Mouse (Mus musculus) stomach, postnatal 0 days (tissue): ENCODE data around the gene Gbp8. TPM values are rescaled to one million over a fixed set of nuclear protein-coding genes. Genes with fewer than 3 reads are reported as not detected.

Experiments used
- ATAC-seq: fragments of 200-750 bp; cut with Nextera tagmentation; 2 replicates; pipeline ENCODE4 v1.8.0; 2017; ENCODE audit not compliant: low FRiP score, low TSS enrichment
- DNase-seq: peaks from one replicate; pipeline ENCODE4 v3.0.0-alpha.2; 2016; ENCODE audit warnings: low spot score
- H3K27ac ChIP-seq: fragments of 300-500 bp; sonication (generic); replicated peaks from 2 replicates; pipeline ENCODE4 v1.5.1; 2014; ENCODE audit warnings: mild to moderate bottlenecking, control low read depth
- H3K27me3 ChIP-seq: fragments of 300-500 bp; sonication (generic); 2 replicates; pipeline ENCODE4 v1.6.1; 2014; ENCODE audit warnings: low read length; ENCODE audit not compliant: control insufficient read depth, insufficient read depth
- H3K36me3 ChIP-seq: fragments of 300-500 bp; sonication (generic); 2 replicates; pipeline ENCODE4 v1.6.1; 2014; ENCODE audit warnings: low read length, mixed read lengths; ENCODE audit not compliant: control insufficient read depth, insufficient read depth
- H3K4me1 ChIP-seq: fragments of 300-500 bp; sonication (generic); replicated peaks from 2 replicates; pipeline ENCODE4 v1.6.1; 2014; ENCODE audit warnings: antibody characterized with exemption; ENCODE audit not compliant: control insufficient read depth, insufficient read depth
- H3K4me2 ChIP-seq: fragments of 300-500 bp; sonication (generic); replicated peaks from 2 replicates; pipeline ENCODE4 v1.6.1; 2014; ENCODE audit warnings: low read depth, mild to moderate bottlenecking, control low read depth, moderate library complexity
- H3K4me3 ChIP-seq: fragments of 300-500 bp; sonication (generic); 2 replicates; pipeline ENCODE4 v1.5.1; 2014; ENCODE audit warnings: low read depth, low read length, control low read depth
- H3K9ac ChIP-seq: fragments of 300-500 bp; sonication (generic); 2 replicates; pipeline ENCODE4 v1.6.1; 2014; ENCODE audit warnings: mild to moderate bottlenecking, low read length, control low read depth, mixed read lengths
- H3K9me3 ChIP-seq: fragments of 300-500 bp; sonication (generic); 2 replicates; pipeline ENCODE4 v1.6.1; 2016; ENCODE audit warnings: low read length; ENCODE audit not compliant: control insufficient read depth
- CTCF ChIP-seq: IDR thresholded peaks from 2 replicates; pipeline ENCODE4 v1.5.1; 2016; ENCODE audit warnings: antibody characterized with exemption, low read depth, mild to moderate bottlenecking, moderate library complexity
- EP300 ChIP-seq: optimal IDR thresholded peaks from 2 replicates; pipeline ENCODE3; 2016; ENCODE audit warnings: antibody characterized with exemption
- WGBS: fragments of 180-500 bp; shearing (Covaris S2); extraction: QIAGEN DNeasy Blood & Tissue Kit; methylation state at CpG from one replicate; pipeline ENCODE4 v1.1.7; 2014; 5-methylcytosine and 5-hydroxymethylcytosine counted together
- polyA plus RNA-seq: library from polyadenylated mRNA; unstranded; fragments of >200 nt; fragmentation: Nextera tagmentation; extraction: Ambion mirVana; gene quantifications from 2 replicates; pipeline ENCODE4 v1.2.1, GENCODE M21; 2015

Gbp8 gene
- polyA plus RNA-seq, 1 experiment from 2014 or later, result 0.75 TPM

DNA sequence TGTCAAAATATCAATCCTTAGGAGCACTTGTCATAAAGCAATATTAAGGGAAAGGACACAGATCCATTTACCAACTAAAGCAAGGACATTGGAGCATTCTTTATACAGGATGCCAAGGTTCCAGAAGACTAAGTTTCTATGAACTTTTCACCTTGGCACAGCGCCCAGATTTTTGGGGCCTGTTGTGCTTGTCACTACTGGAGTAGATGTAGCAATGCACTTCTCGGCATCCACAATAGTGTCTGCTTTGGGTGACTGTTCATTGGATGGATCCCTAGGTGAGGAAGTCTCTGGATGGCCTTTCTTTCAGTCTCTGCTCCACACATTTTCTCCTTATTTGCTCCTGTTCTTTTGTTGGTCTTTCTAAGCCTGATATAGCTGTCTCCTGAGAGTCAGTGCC, 107.0 kb downstream of the Gbp8 start:
- ATAC-seq (no peak), DNase-seq (no peak)
- WGBS, result 77% methylated on average over 2 of the region's 2 CpGs

GRCm38 (mm10) chr5:105012551-105012950, 126.8 kb downstream of the Gbp8 start:
- Histone ChIP-seq H3K27me3 (no peaks in the 10 kb centered on the region), H3K4me1 (no peaks in the 10 kb centered on the region), H3K9ac (no peak overlapping the region), H3K4me2 (no peak overlapping the region), H3K27ac (no peak overlapping the region), H3K9me3 (no peaks in the 10 kb centered on the region), H3K36me3 (no peaks in the 10 kb centered on the region), H3K4me3 (no peak overlapping the region)
- TF ChIP-seq EP300 (no peak), CTCF (no peak)
- ATAC-seq, result no peak
- DNase-seq, result no peak
- WGBS, result 74% methylated on average over 1 of the region's 1 CpGs

More for the DNA sequence above, 107.0 kb downstream of the Gbp8 start:
- no peak overlapping the region for H3K4me3 ChIP-seq
- H3K4me2 ChIP-seq, result no peak overlapping the region
- TF ChIP-seq CTCF (no peak), EP300 (no peak)
- no peaks in the 10 kb centered on the region for H3K9me3 ChIP-seq
- H3K9ac ChIP-seq, result no peak overlapping the region
- no peak overlapping the region for H3K27ac ChIP-seq
- no peaks in the 10 kb centered on the region for H3K27me3 ChIP-seq
- H3K36me3 ChIP-seq, result no peaks in the 10 kb centered on the region
- no peaks in the 10 kb centered on the region for H3K4me1 ChIP-seq

DNA sequence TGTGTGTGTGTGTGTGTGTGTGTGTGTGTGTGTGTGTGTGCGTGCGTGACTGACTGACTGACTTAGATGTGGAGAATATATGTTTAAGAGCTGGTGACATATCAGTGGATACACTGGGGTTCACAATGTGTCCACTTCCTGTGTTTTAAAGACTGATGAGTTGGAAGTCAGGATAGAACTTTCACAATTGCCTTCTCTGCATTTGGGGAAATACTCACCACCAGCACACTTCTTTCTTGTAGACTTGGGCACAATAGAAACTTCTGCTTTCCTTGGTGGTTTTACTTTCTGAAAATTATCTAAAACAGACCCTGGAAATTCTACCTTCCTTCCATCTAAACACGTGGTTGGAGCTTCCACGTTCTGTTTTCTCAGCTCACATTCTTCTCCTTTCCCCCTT, 127.8 kb downstream of the Gbp8 start:
- TF ChIP-seq EP300 (no peak), CTCF (no peak)
- Histone ChIP-seq H3K36me3 (no peaks in the 10 kb centered on the region), H3K9me3 (no peaks in the 10 kb centered on the region), H3K27me3 (no peaks in the 10 kb centered on the region), H3K4me1 (no peaks in the 10 kb centered on the region), H3K4me3 (no peak overlapping the region), H3K4me2 (no peak overlapping the region), H3K9ac (no peak overlapping the region), H3K27ac (no peak overlapping the region)
- ATAC-seq, result no peak
- no peak for DNase-seq
- WGBS, result 82% methylated on average over 4 of the region's 4 CpGs

DNA sequence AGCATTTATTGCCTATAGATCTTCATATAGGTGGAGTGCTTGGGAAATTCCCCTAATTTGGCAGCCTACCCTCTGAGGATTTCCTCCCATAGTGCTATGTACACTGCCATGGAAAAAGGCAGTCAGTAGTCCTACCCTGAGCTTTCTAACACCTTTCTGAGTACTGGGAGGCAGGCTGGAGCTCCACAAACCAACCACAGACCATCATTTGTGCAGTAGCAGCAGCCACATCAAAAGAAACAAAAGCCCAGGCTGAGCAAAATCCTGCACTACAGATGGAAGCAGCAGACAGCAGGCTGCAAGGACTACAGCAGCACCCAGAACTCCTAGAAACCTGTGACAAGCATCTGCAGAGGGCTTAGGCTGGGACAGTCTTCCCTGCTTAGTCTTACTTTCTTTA, 129.0 kb downstream of the Gbp8 start:
- Histone ChIP-seq H3K36me3 (no peaks in the 10 kb centered on the region), H3K4me3 (no peak overlapping the region), H3K4me1 (no peaks in the 10 kb centered on the region), H3K4me2 (no peak overlapping the region), H3K9ac (no peak overlapping the region), H3K27ac (no peak overlapping the region), H3K9me3 (no peaks in the 10 kb centered on the region), H3K27me3 (no peaks in the 10 kb centered on the region)
- no peak for TF ChIP-seq CTCF
- TF ChIP-seq EP300, result no peak
- no peak for DNase-seq
- no peak for ATAC-seq

DNA sequence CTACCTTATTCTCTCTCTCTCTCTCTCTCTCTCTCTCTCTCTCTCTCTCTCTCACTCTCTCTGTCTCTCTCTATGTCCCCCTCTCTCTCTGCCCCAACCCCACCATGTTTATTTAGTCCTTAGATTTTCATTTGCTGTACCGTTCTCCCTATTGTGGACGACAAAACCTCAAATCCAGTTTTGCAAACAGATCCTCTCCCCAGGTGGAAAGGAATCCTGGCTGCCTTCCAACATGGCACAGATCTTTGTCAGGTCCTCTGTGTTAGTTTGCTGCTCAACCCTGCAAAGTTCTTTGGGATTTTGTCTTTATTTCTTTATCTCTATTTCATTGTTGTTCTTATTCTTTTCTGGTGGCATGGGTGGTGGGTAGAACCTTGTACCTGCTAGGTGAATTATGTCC, 149.9 kb downstream of the Gbp8 start:
- DNase-seq, result no peak
- no peaks in the 10 kb centered on the region for H3K9me3 ChIP-seq
- 48% methylated on average over 2 of the region's 2 CpGs for WGBS
- H3K4me1 ChIP-seq, result no peaks in the 10 kb centered on the region
- no peak overlapping the region for H3K27ac ChIP-seq
- TF ChIP-seq EP300 (no peak), CTCF (no peak)
- no peak for ATAC-seq
- H3K9ac ChIP-seq, result no peak overlapping the region
- H3K4me2 ChIP-seq, result no peak overlapping the region
- H3K36me3 ChIP-seq, result no peaks in the 10 kb centered on the region
- no peaks in the 10 kb centered on the region for H3K27me3 ChIP-seq
- no peak overlapping the region for H3K4me3 ChIP-seq

GRCm38 (mm10) chr5:104988000-104988399, 151.3 kb downstream of the Gbp8 start:
- Histone ChIP-seq H3K4me3 (no peak overlapping the region), H3K27ac (no peak overlapping the region; the same call in 1 of the 2 replicates), H3K27me3 (no peaks in the 10 kb centered on the region), H3K9me3 (no peaks in the 10 kb centered on the region), H3K4me1 (no peaks in the 10 kb centered on the region), H3K9ac (no peak overlapping the region), H3K4me2 (no peak overlapping the region), H3K36me3 (no peaks in the 10 kb centered on the region)
- WGBS, result 46% methylated on average over 2 of the region's 2 CpGs
- no peak for DNase-seq
- TF ChIP-seq CTCF (no peak), EP300 (no peak)
- ATAC-seq, result no peak
